Mouse (Mus musculus): ENCODE results near the gene Nup107.

GRCm38 (mm10) chr10:117793436-117794030, 1.0 kb upstream of the Nup107 start:
- no peak for TF ChIP-seq CTCF (IDR thresholded peaks at IDR 0.05; ENCODE audit: insufficient read depth, low read length)
- TF ChIP-seq POLR2A (IDR thresholded peaks at IDR 0.05; ENCODE audit: borderline replicate concordance, extremely low read depth, low read depth, low read length): no peak

All from lung, adult 2 months (tissue).